Mouse (Mus musculus) spleen, postnatal 14 days (tissue): ENCODE results near the gene Klhl12.
A peak's percentile ranks its signal among the peaks of the same experiment; 100 is the strongest.
"Not testable (repeated sequence)": the region's sequence is repeated elsewhere in the genome, so short reads cannot be mapped to it uniquely, and the experiment has no call there.

ENCODE experiments used
- DNase-seq, 2 experiments: peaks; one replicate each; pipeline ENCODE4 v3.0.0; 2021 to 2022; ENCODE audit warnings: low spot score in 2 of 2

Klhl12 gene

GRCm38 (mm10) chr1:134513876-134514590, 58.7 kb downstream of the Klhl12 start:
- DNase-seq = no peak

- DNase-seq = no peak
Observed at GRCm38 (mm10) chr1:134515891-134516290, 60.6 kb downstream of the Klhl12 start.

- no peak for DNase-seq
Observed at GRCm38 (mm10) chr1:134516491-134517198, 61.3 kb downstream of the Klhl12 start.

GRCm38 (mm10) chr1:134517841-134518240, 62.5 kb downstream of the Klhl12 start:
- not testable (repeated sequence) for DNase-seq

- DNase-seq = peak; percentile 55 to 72
Observed at GRCm38 (mm10) chr1:134518677-134519076, 63.3 kb downstream of the Klhl12 start.

GRCm38 (mm10) chr1:134519201-134519600, 63.9 kb downstream of the Klhl12 start:
- DNase-seq = not testable (repeated sequence)

- no peak for DNase-seq
Observed at GRCm38 (mm10) chr1:134520001-134520721, 64.8 kb downstream of the Klhl12 start.

- no peak for DNase-seq
Observed at GRCm38 (mm10) chr1:134521163-134521562, 65.8 kb downstream of the Klhl12 start.

GRCm38 (mm10) chr1:134522325-134522724, 67.0 kb downstream of the Klhl12 start:
- no peak for DNase-seq

GRCm38 (mm10) chr1:134524424-134524823, 69.1 kb downstream of the Klhl12 start:
- DNase-seq = no peak

GRCm38 (mm10) chr1:134525015-134525414, 69.7 kb downstream of the Klhl12 start:
- no peak for DNase-seq

GRCm38 (mm10) chr1:134526752-134527151, 71.4 kb downstream of the Klhl12 start:
- no peak for DNase-seq

GRCm38 (mm10) chr1:134530618-134531017, 75.3 kb downstream of the Klhl12 start:
- no peak for DNase-seq

- not testable (repeated sequence) for DNase-seq
Observed at GRCm38 (mm10) chr1:134533710-134534109, 78.4 kb downstream of the Klhl12 start.

GRCm38 (mm10) chr1:134535054-134535453, 79.7 kb downstream of the Klhl12 start:
- DNase-seq = no peak

GRCm38 (mm10) chr1:134535513-134535912, 80.2 kb downstream of the Klhl12 start:
- no peak for DNase-seq

GRCm38 (mm10) chr1:134540610-134541009, 85.3 kb downstream of the Klhl12 start:
- no peak for DNase-seq
